Mouse (Mus musculus) stomach, postnatal 0 days (tissue): ENCODE measurements around the gene Ctnnd2. TPM values are rescaled to one million over a fixed set of nuclear protein-coding genes. Genes with fewer than 3 reads are reported as not detected.

Experiments used
- ATAC-seq: fragments of 200-750 bp; cut with Nextera tagmentation; 2 replicates; pipeline ENCODE4 v1.8.0; 2017; ENCODE audit not compliant: low FRiP score, low TSS enrichment
- DNase-seq: peaks from one replicate; pipeline ENCODE4 v3.0.0-alpha.2; 2016; ENCODE audit warnings: low spot score
- H3K27ac ChIP-seq: fragments of 300-500 bp; sonication (generic); replicated peaks from 2 replicates; pipeline ENCODE4 v1.5.1; 2014; ENCODE audit warnings: mild to moderate bottlenecking, control low read depth
- H3K27me3 ChIP-seq: fragments of 300-500 bp; sonication (generic); 2 replicates; pipeline ENCODE4 v1.6.1; 2014; ENCODE audit warnings: low read length; ENCODE audit not compliant: control insufficient read depth, insufficient read depth
- H3K36me3 ChIP-seq: fragments of 300-500 bp; sonication (generic); 2 replicates; pipeline ENCODE4 v1.6.1; 2014; ENCODE audit warnings: low read length, mixed read lengths; ENCODE audit not compliant: control insufficient read depth, insufficient read depth
- H3K4me1 ChIP-seq: fragments of 300-500 bp; sonication (generic); replicated peaks from 2 replicates; pipeline ENCODE4 v1.6.1; 2014; ENCODE audit warnings: antibody characterized with exemption; ENCODE audit not compliant: control insufficient read depth, insufficient read depth
- H3K4me2 ChIP-seq: fragments of 300-500 bp; sonication (generic); replicated peaks from 2 replicates; pipeline ENCODE4 v1.6.1; 2014; ENCODE audit warnings: low read depth, mild to moderate bottlenecking, control low read depth, moderate library complexity
- H3K4me3 ChIP-seq: fragments of 300-500 bp; sonication (generic); 2 replicates; pipeline ENCODE4 v1.5.1; 2014; ENCODE audit warnings: low read depth, low read length, control low read depth
- H3K9ac ChIP-seq: fragments of 300-500 bp; sonication (generic); 2 replicates; pipeline ENCODE4 v1.6.1; 2014; ENCODE audit warnings: mild to moderate bottlenecking, low read length, control low read depth, mixed read lengths
- H3K9me3 ChIP-seq: fragments of 300-500 bp; sonication (generic); 2 replicates; pipeline ENCODE4 v1.6.1; 2016; ENCODE audit warnings: low read length; ENCODE audit not compliant: control insufficient read depth
- CTCF ChIP-seq: IDR thresholded peaks from 2 replicates; pipeline ENCODE4 v1.5.1; 2016; ENCODE audit warnings: antibody characterized with exemption, low read depth, mild to moderate bottlenecking, moderate library complexity
- EP300 ChIP-seq: optimal IDR thresholded peaks from 2 replicates; pipeline ENCODE3; 2016; ENCODE audit warnings: antibody characterized with exemption
- WGBS: fragments of 180-500 bp; shearing (Covaris S2); extraction: QIAGEN DNeasy Blood & Tissue Kit; methylation state at CpG from one replicate; pipeline ENCODE4 v1.1.7; 2014; 5-methylcytosine and 5-hydroxymethylcytosine counted together
- polyA plus RNA-seq: library from polyadenylated mRNA; unstranded; fragments of >200 nt; fragmentation: Nextera tagmentation; extraction: Ambion mirVana; gene quantifications from 2 replicates; pipeline ENCODE4 v1.2.1, GENCODE M21; 2015

Ctnnd2 gene
- polyA plus RNA-seq, 1 experiment from 2014 or later, result 0.53 TPM

- no peaks in the 10 kb centered on the region for H3K27me3 ChIP-seq
- H3K9me3 ChIP-seq, result no peaks in the 10 kb centered on the region
- DNase-seq, result no peak
- 70% methylated on average over 5 of the region's 5 CpGs for WGBS
- no peak for ATAC-seq
- no peak overlapping the region for H3K4me2 ChIP-seq
- H3K4me3 ChIP-seq, result no peak overlapping the region
- TF ChIP-seq CTCF, result no peak
- no peak for TF ChIP-seq EP300
- H3K4me1 ChIP-seq, result no peaks in the 10 kb centered on the region
- no peak overlapping the region for H3K27ac ChIP-seq
- H3K36me3 ChIP-seq, result no peaks in the 10 kb centered on the region
- no peak overlapping the region for H3K9ac ChIP-seq
Observed at GRCm38 (mm10) chr15:30191931-30192668, 19.7 kb downstream of the Ctnnd2 start.

GRCm38 (mm10) chr15:30198429-30198828 is 26.0 kb downstream of the Ctnnd2 start:
- no peak for DNase-seq
- H3K9ac ChIP-seq, result no peak overlapping the region
- H3K36me3 ChIP-seq, result no peaks in the 10 kb centered on the region
- no peak for TF ChIP-seq CTCF
- no peaks in the 10 kb centered on the region for H3K9me3 ChIP-seq
- no peak for ATAC-seq
- 50% methylated on average over 3 of the region's 3 CpGs for WGBS
- H3K27me3 ChIP-seq, result no peaks in the 10 kb centered on the region
- H3K4me3 ChIP-seq, result no peak overlapping the region
- H3K27ac ChIP-seq, result no peak overlapping the region
- H3K4me2 ChIP-seq, result no peak overlapping the region
- H3K4me1 ChIP-seq, result no peaks in the 10 kb centered on the region

- Histone ChIP-seq H3K9ac (no peak overlapping the region), H3K4me2 (no peak overlapping the region), H3K36me3 (no peaks in the 10 kb centered on the region), H3K4me3 (no peak overlapping the region), H3K4me1 (no peaks in the 10 kb centered on the region), H3K9me3 (no peaks in the 10 kb centered on the region), H3K27ac (no peak overlapping the region), H3K27me3 (no peaks in the 10 kb centered on the region)
- TF ChIP-seq EP300 (no peak), CTCF (no peak)
- ATAC-seq, result no peak
- WGBS, result 54% methylated on average over 1 of the region's 1 CpGs
- no peak for DNase-seq
Observed at GRCm38 (mm10) chr15:30199785-30200184, 27.4 kb downstream of the Ctnnd2 start.

- no peak overlapping the region for H3K27ac ChIP-seq
- no peaks in the 10 kb centered on the region for H3K9me3 ChIP-seq
- no peak overlapping the region for H3K4me2 ChIP-seq
- no peak overlapping the region for H3K9ac ChIP-seq
- no peak for TF ChIP-seq CTCF
- TF ChIP-seq EP300, result no peak
- ATAC-seq, result no peak
- H3K4me1 ChIP-seq, result no peaks in the 10 kb centered on the region
- H3K4me3 ChIP-seq, result no peak overlapping the region
- H3K36me3 ChIP-seq, result no peaks in the 10 kb centered on the region
- 87% methylated on average over 2 of the region's 2 CpGs for WGBS
- no peaks in the 10 kb centered on the region for H3K27me3 ChIP-seq
- DNase-seq, result no peak
Observed at GRCm38 (mm10) chr15:30201211-30201610, 28.8 kb downstream of the Ctnnd2 start.

GRCm38 (mm10) chr15:30201617-30202016 is 29.2 kb downstream of the Ctnnd2 start:
- WGBS, result 91% methylated on average over 3 of the region's 3 CpGs
- TF ChIP-seq CTCF, result no peak
- H3K4me2 ChIP-seq, result no peak overlapping the region
- H3K4me3 ChIP-seq, result no peak overlapping the region
- no peaks in the 10 kb centered on the region for H3K36me3 ChIP-seq
- ATAC-seq (no peak), DNase-seq (no peak)
- no peaks in the 10 kb centered on the region for H3K27me3 ChIP-seq
- H3K9me3 ChIP-seq, result no peaks in the 10 kb centered on the region
- no peak overlapping the region for H3K27ac ChIP-seq
- no peak overlapping the region for H3K9ac ChIP-seq
- H3K4me1 ChIP-seq, result no peaks in the 10 kb centered on the region

- Histone ChIP-seq H3K27ac (no peak overlapping the region), H3K4me1 (no peaks in the 10 kb centered on the region), H3K4me2 (no peak overlapping the region), H3K9ac (no peak overlapping the region), H3K36me3 (no peaks in the 10 kb centered on the region), H3K4me3 (no peak overlapping the region), H3K27me3 (no peaks in the 10 kb centered on the region), H3K9me3 (no peaks in the 10 kb centered on the region)
- no peak for DNase-seq
- TF ChIP-seq EP300, result no peak
- no peak for TF ChIP-seq CTCF
- 81% methylated on average over 5 of the region's 5 CpGs for WGBS
- no peak for ATAC-seq
Observed at GRCm38 (mm10) chr15:30212746-30213145, 40.4 kb downstream of the Ctnnd2 start.
